Mouse (Mus musculus) CD4-positive, CD25-positive, alpha-beta regulatory T cell, adult 4 months (primary cell): Measurements from ENCODE around the gene Kcnip1. TPM values are rescaled to one million over a fixed set of nuclear protein-coding genes. Genes with fewer than 3 reads are reported as not detected.
A peak's percentile ranks its signal among the peaks of the same experiment; 100 is the strongest.

Source experiments
- ATAC-seq: one replicate; pipeline ENCODE4 v1.8.0; 2017
- polyA plus RNA-seq, 2 experiments: library from polyadenylated mRNA; unstranded; fragments of 100-300 nt; shearing (Covaris generic); gene quantifications; one replicate each; pipeline ENCODE4 v1.2.1; 2017

The Kcnip1 gene
- polyA plus RNA-seq, 2 experiments from 2014 or later = not detected

DNA sequence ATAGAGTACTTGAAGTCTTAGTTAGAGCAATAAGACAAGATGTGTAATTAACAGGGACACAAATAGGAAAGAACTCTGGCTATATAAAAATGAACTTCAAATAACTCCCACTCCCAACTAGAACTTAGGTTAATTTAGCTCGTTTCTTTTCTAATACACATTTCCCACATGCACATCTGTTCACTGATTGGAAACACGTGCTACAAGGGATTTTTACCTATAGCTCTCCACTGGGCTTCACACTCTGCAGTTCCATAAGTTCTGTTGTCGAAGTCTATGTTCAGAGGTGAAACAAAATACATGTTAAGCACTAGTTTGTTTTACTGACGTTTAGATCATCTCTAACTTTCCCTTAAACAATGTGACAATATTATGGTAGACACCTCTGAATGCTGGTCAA is 12.8 kb downstream of the Kcnip1 start:
- no peak for ATAC-seq

DNA sequence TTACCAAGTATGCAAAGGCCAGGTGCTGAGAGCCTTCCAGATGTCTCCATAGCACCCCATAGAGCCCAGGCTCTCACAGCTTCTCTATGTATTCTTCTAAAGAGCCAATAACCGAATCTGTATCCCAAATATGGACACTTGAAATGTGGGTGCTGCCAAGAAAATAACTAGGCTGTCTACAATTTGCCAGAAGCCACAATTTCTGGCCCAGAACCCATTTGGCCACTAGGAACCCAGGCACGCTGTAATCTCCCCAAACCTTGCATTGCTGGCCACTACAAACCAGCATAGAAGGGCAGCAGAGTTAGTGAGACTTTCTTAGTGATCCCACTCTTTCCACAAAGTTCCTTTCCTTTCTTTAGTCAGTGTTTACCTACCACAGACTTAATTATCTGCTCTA is 17.8 kb downstream of the Kcnip1 start:
- no peak for ATAC-seq

DNA sequence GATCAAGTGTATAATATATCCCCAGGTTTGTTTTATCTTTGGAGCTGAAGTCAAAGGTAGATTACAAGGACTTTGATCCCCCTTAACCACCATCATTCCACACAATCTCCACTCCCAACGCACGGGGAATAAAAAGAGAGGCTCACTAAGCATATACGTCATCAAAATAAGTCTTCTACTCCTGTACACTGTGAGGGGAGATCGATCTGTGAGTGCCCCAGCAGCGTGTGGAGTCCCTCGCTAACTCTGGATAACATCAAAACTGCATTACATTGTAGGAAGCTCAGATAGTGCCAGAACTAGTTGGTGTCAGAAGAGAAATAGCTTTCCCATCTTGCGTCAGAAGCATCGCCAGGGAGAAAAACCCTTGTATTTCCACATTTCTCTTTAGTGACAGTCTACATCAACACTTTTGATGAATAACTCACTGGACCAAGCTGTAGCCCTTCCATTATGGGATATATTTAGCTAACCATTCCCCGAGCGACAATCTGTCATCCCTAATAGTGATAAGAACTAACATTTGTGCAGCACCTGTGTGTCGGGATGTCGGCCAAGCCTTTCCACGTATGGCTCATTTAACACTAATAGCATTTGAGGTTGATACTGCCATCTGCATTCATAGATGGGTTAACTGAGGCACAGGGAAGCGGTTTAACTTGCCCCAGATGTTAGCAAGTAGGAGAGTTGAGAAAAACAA is 18.5 kb downstream of the Kcnip1 start:
- ATAC-seq = no peak

DNA sequence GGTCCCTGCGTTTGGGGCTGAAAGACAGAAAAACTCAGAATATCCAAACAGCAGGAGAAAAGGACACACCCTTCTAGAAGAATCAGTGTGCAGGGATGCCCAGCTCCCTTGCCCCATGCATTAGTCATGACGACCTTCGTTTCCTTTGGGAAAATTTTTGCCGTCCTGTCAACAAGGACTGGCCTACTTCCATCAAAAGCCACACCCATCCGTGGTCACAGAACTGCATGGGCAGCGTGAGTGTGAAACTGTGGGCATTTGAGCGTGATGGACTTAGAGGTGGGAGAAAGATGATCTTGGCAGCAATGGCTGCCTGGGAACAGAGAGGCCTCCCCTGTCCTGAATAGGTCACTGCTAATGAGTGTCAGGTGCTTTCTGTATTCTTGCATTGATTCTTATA is 20.8 kb downstream of the Kcnip1 start:
- ATAC-seq = no peak

DNA sequence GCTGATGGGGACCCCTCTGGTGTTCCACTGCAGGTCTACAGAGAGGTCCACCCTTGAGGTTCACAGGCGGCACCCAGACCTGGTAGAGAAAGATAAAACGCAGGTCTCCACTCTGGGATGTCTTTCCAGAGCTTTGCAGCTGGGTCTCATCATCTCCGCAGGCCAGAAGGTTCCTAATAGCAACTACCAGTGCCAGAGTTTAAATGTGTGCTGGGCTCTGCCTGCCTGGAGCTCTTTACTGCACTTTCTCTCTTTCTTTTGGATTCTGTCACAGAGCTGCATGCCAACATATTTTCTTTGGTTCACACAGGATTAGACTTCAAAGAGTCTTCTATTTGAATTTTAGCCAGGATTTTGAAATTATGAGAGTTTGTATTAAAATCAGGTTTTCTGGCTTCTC is 23.8 kb downstream of the Kcnip1 start:
- no peak for ATAC-seq

DNA sequence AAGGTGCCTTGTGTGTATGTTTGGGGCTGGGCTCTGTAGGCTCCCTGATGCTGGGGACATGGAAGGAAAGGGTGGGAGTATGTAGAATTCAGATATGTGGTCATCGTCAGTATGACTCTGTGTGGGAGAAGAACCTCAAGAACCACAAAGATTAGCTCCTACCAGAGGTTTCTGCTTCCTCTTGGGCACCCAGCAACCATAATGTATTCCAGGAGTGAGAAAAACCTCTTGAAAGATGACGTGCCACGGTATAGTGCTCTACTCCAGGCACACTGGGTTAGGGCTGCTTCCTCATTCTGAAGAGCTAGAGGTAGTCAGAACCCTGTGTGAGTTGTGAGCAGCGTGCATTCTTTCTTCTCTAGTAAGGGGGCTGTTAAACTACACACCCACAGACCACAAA is 25.2 kb downstream of the Kcnip1 start:
- no peak for ATAC-seq

DNA sequence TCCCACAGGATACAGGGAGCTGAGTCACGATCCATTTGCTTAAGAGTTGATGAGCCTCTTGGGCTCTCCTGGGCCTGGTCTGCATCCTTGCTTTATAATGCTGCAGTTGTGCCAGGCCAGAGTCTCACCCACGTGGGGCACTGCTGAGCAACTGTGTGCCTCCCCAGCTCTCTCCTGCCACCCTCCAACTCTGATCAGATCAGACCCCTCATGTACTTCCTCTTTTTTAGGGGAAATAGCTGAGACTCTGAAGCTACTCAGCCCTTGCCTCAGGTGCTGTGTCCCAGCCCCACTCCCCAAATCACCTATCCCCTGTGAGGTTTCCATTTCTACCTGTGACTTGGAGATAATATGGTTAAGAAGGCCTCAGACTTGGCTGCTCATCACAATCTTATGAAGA is 27.6 kb downstream of the Kcnip1 start:
- no peak for ATAC-seq

- no peak for ATAC-seq
These were observed 30.1 kb downstream of the Kcnip1 start, which contains the start of gene Kcnmb1 for GRCm38 (mm10) chr11:33962688-33963407. Gene Kcnmb1, plus strand, starts transcription at chr11:33963013.

- no peak for ATAC-seq
These were observed 30.8 kb downstream of the Kcnip1 start for GRCm38 (mm10) chr11:33962178-33962577.

DNA sequence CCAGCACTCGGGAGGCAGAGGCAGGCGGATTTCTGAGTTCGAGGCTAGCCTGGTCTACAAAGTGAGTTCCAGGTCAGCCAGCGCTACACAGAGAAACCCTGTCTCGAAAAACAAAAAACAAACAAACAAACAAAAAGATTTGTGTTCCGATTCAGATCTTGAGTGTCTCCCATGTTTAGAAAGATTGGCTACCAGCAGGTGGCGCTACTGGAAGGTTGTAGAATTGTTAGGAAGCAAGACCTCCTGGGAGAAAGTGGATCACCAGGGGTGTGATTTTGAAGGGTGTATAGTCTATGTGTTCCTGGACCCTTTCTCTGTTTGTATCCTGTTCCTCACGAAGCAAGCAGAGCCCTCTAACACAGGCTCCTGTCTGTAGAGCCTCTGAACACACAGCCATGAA is 34.2 kb downstream of the Kcnip1 start:
- no peak for ATAC-seq

DNA sequence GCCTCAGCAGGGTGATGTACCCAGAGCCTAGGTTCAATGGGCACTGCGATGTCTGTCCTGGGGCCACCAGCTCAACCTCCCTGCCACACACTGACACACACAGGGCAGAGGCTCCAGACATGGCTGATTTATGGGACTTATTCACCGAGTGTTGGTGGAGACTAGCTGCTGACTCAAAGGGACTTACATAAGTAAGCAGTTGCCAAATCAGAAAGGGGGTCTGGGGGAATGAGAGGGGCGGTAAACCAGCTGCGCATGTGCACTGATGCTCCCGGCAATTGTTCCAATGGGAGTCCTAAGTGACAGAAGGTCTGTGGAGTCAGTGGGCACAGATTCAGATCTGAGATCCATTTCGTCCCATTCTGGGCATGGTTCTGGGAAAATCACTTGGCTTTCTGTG is 35.4 kb downstream of the Kcnip1 start:
- no peak for ATAC-seq

DNA sequence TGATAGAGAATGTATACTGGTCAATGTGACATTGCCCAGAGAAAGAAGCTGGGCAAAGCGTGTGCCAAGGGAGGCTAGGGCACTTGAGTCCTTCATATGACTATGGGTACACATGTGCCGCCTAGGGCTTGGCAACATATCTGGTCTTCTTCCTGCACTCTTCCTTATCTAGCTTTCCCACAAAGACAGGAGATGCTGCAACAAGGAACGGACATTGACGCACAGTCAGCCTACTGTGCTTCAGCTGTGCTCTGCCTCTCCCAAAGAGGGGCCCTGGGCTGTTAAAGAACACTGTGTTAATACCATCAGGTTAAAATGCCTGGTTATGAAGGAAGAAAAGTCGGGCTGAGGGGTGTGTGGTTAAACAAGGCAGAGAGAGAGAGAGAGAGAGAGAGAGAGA is 36.3 kb downstream of the Kcnip1 start:
- no peak for ATAC-seq

DNA sequence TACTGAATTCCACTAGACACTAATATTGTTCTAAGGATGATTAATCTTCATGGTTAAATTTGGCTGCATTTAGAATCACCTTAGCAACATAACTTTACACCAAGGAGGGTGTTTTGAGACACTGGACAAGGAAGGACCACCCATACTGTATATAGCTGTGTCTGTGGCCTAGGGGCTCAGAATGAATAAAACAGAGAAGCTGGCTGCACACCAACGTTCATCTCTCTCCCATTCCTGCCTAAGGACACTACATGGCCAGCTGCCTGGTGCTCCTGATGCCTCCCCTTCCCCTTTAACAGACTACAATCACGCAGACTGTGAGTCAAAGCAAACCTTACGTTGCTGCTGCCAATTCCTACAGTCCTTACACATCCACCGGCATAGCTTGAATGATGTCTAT is 37.0 kb downstream of the Kcnip1 start:
- ATAC-seq = no peak

- no peak for ATAC-seq
These were observed 41.0 kb downstream of the Kcnip1 start for GRCm38 (mm10) chr11:33951684-33952625.

DNA sequence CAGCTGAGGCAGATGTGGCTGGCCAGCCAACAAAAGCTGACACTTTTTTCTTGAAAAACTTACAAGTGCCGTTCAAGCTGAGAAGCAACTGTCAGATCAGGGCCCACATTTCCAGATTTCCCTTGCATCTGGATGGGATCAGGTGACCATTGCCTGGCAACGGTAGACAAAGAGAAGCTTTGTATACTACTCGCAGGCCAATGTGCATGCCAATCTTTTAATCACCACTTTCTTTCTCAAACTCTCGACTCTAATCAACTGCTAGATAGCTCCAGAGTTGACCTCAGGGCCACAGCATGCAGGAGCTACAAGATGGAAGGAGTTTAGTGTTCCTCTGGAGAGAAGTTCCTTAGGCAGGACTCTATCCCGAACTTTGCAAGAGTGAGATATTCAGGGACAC is 41.8 kb downstream of the Kcnip1 start:
- no peak for ATAC-seq

DNA sequence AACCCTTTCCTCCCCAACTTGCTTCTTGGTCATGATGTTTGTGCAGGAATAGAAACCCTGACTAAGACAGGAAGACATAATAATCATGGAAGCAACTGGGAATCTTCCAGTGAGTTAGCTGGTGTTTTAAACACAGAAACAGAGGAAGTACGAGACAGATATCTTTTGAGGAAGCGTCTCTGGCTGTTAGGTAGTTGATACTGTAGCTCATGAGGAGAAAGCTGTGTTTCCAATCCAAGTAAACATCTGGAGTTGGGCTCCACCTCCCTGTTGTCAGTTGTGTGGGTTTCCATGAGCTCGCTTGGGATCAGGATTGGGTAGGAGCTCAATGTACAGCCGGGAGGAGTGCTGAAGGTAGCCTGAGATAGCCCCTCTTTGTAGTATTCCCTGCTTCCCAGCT is 46.5 kb downstream of the Kcnip1 start:
- no peak for ATAC-seq

DNA sequence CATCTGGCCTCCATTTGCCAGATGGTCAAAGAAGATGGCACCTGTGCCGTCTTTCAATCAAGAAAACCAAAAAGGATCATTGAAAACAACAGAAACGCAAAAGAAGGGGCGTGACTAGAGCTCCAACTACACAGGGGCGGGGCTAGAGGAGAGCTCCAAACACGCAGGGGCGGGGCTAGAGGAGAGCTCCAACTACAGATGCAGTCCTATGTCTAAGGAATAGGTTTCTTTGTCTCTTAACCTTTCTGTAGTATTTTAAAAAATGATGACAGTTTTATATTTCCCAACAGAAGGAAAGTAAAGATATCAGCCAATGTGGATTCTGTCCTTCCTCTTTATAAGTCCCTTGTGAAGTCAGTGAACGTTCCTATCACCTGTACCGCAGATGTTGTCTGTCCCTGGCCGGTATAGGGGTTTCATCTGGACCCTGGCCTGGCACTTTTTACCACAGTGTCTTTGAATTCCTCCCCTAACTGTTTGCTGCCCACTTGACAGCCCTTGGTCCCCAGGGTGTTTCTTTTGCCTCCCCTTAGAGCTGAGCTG is 48.1 kb downstream of the Kcnip1 start:
- no peak for ATAC-seq

DNA sequence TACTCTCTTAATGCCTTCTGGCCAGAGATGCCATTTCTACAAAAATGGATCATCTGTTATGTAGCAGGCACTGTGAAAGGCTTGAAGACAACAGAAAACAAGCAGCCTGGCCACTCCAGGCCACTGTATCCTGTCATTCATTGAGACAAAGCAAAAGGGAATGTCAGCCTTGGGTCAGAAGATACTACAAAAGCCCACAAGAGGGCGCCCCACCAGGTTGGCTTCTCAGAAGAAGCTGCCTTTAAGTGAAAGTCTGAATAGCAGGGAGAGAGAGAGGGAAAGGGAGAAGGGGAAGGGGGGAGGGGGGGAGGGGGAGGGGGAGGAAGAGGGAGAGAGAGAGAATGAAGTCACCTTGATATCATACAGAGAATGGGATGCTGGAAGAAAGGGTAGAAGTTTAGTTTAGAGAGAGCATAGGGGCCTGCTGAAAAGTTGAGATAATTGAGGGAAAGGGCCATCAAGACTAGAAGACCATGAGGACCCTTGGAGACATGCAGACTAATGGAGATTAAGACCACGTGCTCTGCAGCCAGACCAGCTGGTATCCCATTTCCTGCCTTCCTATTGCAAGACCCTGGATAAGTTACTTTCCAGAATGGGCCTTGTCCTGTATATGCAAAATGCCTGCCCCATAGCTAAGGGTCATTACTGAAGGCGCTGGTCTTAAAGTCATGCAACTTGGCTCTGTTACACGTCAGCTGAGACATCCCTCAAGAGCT is 48.7 kb downstream of the Kcnip1 start:
- ATAC-seq = no peak

DNA sequence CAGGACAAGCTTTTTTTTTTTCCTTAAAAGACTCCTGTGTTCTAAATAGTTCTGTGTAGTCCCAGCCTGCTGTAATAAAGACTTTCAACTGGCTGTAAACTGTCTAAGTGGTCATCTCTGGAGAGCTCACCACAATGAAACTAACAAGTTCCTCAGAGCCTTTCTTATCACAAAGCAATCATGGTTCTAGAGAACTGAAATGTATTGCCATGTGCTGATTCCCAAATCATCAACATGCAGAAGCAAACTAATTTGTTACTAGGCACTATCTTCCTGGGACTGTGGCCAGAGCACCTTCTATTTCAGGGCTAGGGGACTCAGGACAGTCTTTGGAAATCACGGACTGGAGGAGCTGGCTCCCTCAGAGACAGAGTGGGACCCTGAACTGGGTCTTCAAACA is 49.4 kb downstream of the Kcnip1 start:
- ATAC-seq = no peak

GRCm38 (mm10) chr11:33939456-33940113 is 53.4 kb downstream of the Kcnip1 start:
- ATAC-seq = peak; percentile 56

- ATAC-seq = peak; percentile 80
These were observed 54.2 kb downstream of the Kcnip1 start for GRCm38 (mm10) chr11:33938561-33939274.
